Mouse (Mus musculus) liver, postnatal 0 days (tissue): ENCODE measurements around the gene Aamdc. TPM values are rescaled to one million over a fixed set of nuclear protein-coding genes. Genes with fewer than 3 reads are reported as not detected.

ENCODE experiments used
- ATAC-seq: fragments of 200-750 bp; cut with Nextera tagmentation; 2 replicates; pipeline ENCODE4 v1.8.0; 2017; ENCODE audit warnings: mild to moderate bottlenecking, moderate library complexity
- DNase-seq: peaks from one replicate; pipeline ENCODE4 v3.0.0-alpha.2; 2016
- H3K27ac ChIP-seq: fragments of 300-500 bp; sonication (generic); 2 replicates; pipeline ENCODE4 v1.5.1; 2014; ENCODE audit warnings: antibody characterized with exemption, moderate library complexity, mild to moderate bottlenecking, low read depth
- H3K27me3 ChIP-seq: fragments of 300-500 bp; sonication (generic); 2 replicates; pipeline ENCODE4 v1.6.1; 2014; ENCODE audit warnings: low read length, control low read depth, mixed read lengths; ENCODE audit not compliant: insufficient read depth
- H3K36me3 ChIP-seq: fragments of 300-500 bp; sonication (generic); replicated peaks from 2 replicates; pipeline ENCODE4 v1.6.1; 2014; ENCODE audit warnings: mild to moderate bottlenecking, control low read depth, low read length, moderate library complexity, mixed read lengths; ENCODE audit not compliant: insufficient read depth
- H3K4me1 ChIP-seq: fragments of 300-500 bp; sonication (generic); 2 replicates; pipeline ENCODE4 v1.6.1; 2014; ENCODE audit warnings: antibody characterized with exemption, mild to moderate bottlenecking, control low read depth; ENCODE audit not compliant: insufficient read depth
- H3K4me2 ChIP-seq: fragments of 300-500 bp; sonication (generic); 2 replicates; pipeline ENCODE4 v1.6.1; 2014; ENCODE audit warnings: low read depth, mild to moderate bottlenecking, low read length, moderate library complexity, mixed read lengths
- H3K4me3 ChIP-seq: fragments of 300-500 bp; sonication (generic); 2 replicates; pipeline ENCODE4 v1.5.1; 2014; ENCODE audit warnings: low read depth, low read length
- H3K9ac ChIP-seq: fragments of 300-500 bp; sonication (generic); replicated peaks from 2 replicates; pipeline ENCODE4 v1.6.1; 2014; ENCODE audit warnings: mild to moderate bottlenecking, moderate library complexity
- H3K9me3 ChIP-seq: fragments of 300-500 bp; sonication (generic); 2 replicates; pipeline ENCODE4 v1.6.1; 2016; ENCODE audit warnings: mild to moderate bottlenecking, control low read depth, low read length, mixed read lengths
- CTCF ChIP-seq: sonication (generic); IDR thresholded peaks from 2 replicates; pipeline ENCODE4 v1.5.1; 2016; ENCODE audit warnings: antibody characterized with exemption, low read depth
- EP300 ChIP-seq: IDR thresholded peaks from 2 replicates; pipeline ENCODE4 v1.6.1; 2016; ENCODE audit warnings: antibody characterized with exemption, low read depth, mild to moderate bottlenecking
- whole genome bisulfite sequencing: fragments of 180-500 bp; shearing (Covaris S2); extraction: QIAGEN DNeasy Blood & Tissue Kit; methylation state at CpG from one replicate; pipeline ENCODE4 v1.1.7; 2014; ENCODE audit not compliant: insufficient replicate concordance; 5-methylcytosine and 5-hydroxymethylcytosine counted together
- polyA plus RNA-seq: library from polyadenylated mRNA; unstranded; fragments of >200 nt; fragmentation: Nextera tagmentation; extraction: Ambion mirVana; gene quantifications from 2 replicates; pipeline ENCODE4 v1.2.1, GENCODE M21; 2015

The Aamdc gene
- polyA plus RNA-seq, 1 experiment from 2014 or later: 21.9 TPM

GRCm38 (mm10) chr7:97578361-97579066 is 783 bp downstream of the Aamdc start:
- Histone ChIP-seq H3K4me2 (peak overlapping the region; percentile 96), H3K27ac (peak overlapping the region; percentile 96), H3K9me3 (no peaks in the 10 kb centered on the region), H3K27me3 (no peaks in the 10 kb centered on the region), H3K4me1 (peaks cover 14% of the 10 kb centered on the region), H3K4me3 (peak overlapping the region; percentile 94), H3K9ac (peak overlapping the region; percentile 94), H3K36me3 (no peaks in the 10 kb centered on the region; the same call in 1 of the 2 replicates)
- DNase-seq: peak; percentile 31
- TF ChIP-seq EP300 (no peak), CTCF (no peak)
- no peak for ATAC-seq
- WGBS: 30% methylated on average over 8 of the region's 8 CpGs

GRCm38 (mm10) chr7:97570389-97570788 is 8.9 kb downstream of the Aamdc start:
- DNase-seq: peak; percentile 41
- peak; percentile 44; the same call in 1 of the 2 replicates for ATAC-seq
- WGBS: 78% methylated on average over 1 of the region's 1 CpGs
- Histone ChIP-seq H3K27me3 (no peaks in the 10 kb centered on the region), H3K9ac (no peak overlapping the region), H3K27ac (no peak overlapping the region), H3K4me3 (no peak overlapping the region), H3K4me1 (peaks cover 4% of the 10 kb centered on the region; the same call in 1 of the 2 replicates), H3K4me2 (no peak overlapping the region), H3K9me3 (no peaks in the 10 kb centered on the region), H3K36me3 (no peaks in the 10 kb centered on the region; the same call in 1 of the 2 replicates)
- TF ChIP-seq EP300 (no peak), CTCF (peak; percentile 69)

DNA sequence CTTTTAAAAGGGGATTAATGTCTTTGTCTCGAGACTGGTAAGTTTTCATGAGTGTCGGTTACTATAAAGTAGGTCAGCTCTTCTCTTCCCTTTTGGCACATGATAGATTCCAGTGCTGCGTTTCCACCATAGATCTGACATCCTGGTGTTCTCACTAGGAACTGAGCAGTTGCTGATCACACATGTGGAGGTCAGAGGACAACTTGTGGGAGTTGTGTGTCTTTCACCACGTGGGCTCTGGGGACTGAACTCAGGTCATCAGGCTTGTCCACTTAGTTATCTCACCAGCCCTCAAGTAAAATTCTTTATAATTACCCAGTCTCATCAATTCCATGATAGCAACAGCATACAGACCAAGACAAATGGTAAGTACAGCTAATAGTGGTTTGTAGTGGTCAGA is 9.9 kb downstream of the Aamdc start:
- Histone ChIP-seq H3K4me2 (no peak overlapping the region), H3K4me3 (no peak overlapping the region), H3K27ac (no peak overlapping the region), H3K9me3 (no peaks in the 10 kb centered on the region), H3K36me3 (no peaks in the 10 kb centered on the region; the same call in 1 of the 2 replicates), H3K9ac (no peak overlapping the region), H3K4me1 (peaks cover 4% of the 10 kb centered on the region; the same call in 1 of the 2 replicates), H3K27me3 (no peaks in the 10 kb centered on the region)
- ATAC-seq (peak; percentile 72), DNase-seq (no peak)
- no peak for TF ChIP-seq CTCF
- no peak for TF ChIP-seq EP300
- WGBS: 77% methylated on average over 4 of the region's 4 CpGs

- H3K27ac ChIP-seq: no peak overlapping the region
- H3K4me2 ChIP-seq: no peak overlapping the region
- no peak for DNase-seq
- no peak for ATAC-seq
- WGBS: 75% methylated on average over 2 of the region's 2 CpGs
- H3K27me3 ChIP-seq: no peaks in the 10 kb centered on the region
- H3K4me1 ChIP-seq: no peaks in the 10 kb centered on the region
- H3K9ac ChIP-seq: no peak overlapping the region
- no peaks in the 10 kb centered on the region for H3K9me3 ChIP-seq
- H3K36me3 ChIP-seq: no peaks in the 10 kb centered on the region
- TF ChIP-seq CTCF (no peak), EP300 (no peak)
- no peak overlapping the region for H3K4me3 ChIP-seq
Observed at GRCm38 (mm10) chr7:97563576-97563975, 15.7 kb downstream of the Aamdc start.

DNA sequence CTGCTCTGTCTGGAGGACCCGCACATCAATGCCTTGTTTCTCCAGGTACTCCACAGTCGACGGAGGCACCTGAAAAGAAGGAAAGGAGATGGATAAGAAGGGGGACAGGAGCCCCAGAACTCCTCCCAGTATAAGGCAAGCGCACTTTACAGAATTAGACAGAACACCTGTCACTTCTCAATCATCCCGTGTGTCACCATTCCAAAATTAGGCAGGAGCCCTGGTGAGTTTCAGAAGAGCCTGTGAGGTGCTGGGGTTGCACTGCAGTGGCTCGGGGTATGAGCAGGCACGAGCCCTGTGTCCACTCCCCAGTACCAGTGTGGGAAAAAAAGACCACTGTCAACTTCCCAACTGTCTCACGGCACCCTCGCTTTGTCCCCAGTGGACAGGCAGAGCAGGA is 28.6 kb downstream of the Aamdc start:
- 0 out of 2 replicates have a peak, but pooled peaks cover 3% of the 10 kb centered on the region for H3K36me3 ChIP-seq
- no peak overlapping the region for H3K9ac ChIP-seq
- DNase-seq (no peak), ATAC-seq (no peak)
- TF ChIP-seq EP300 (no peak), CTCF (no peak)
- no peak overlapping the region for H3K27ac ChIP-seq
- no peak overlapping the region for H3K4me2 ChIP-seq
- WGBS: 87% methylated on average over 9 of the region's 9 CpGs
- no peaks in the 10 kb centered on the region for H3K9me3 ChIP-seq
- no peaks in the 10 kb centered on the region for H3K27me3 ChIP-seq
- no peaks in the 10 kb centered on the region for H3K4me1 ChIP-seq
- no peak overlapping the region for H3K4me3 ChIP-seq

DNA sequence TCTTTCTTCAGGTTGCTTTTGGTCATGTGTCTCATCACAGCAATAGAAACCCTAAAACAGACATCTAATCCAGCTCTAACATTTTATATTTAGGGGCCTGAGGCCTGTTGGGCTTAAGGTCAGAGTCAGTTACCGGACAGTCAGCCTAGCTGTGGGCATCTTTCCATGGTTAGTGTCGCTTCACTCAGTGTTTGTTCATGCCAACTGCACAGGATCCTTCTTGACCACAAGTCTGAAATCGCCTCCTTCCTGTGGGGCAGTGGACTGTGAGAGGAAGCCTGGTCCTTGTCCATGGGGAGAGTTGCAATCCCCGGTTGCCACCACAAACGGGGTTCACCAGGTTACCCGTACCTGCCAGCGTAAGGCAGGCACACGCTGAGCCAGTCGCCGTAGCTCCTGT is 30.0 kb downstream of the Aamdc start:
- no peak overlapping the region for H3K27ac ChIP-seq
- no peaks in the 10 kb centered on the region for H3K27me3 ChIP-seq
- no peak overlapping the region for H3K4me3 ChIP-seq
- H3K9ac ChIP-seq: no peak overlapping the region
- no peaks in the 10 kb centered on the region for H3K9me3 ChIP-seq
- 83% methylated on average over 10 of the region's 10 CpGs for WGBS
- no peaks in the 10 kb centered on the region for H3K4me1 ChIP-seq
- DNase-seq (no peak), ATAC-seq (no peak)
- 0 out of 2 replicates have a peak, but pooled peaks cover 3% of the 10 kb centered on the region for H3K36me3 ChIP-seq
- no peak overlapping the region for H3K4me2 ChIP-seq
- TF ChIP-seq CTCF: no peak
- TF ChIP-seq EP300: no peak
